Mouse (Mus musculus) thymus, postnatal 14 days (tissue): ENCODE data around the gene Kif22.

Source experiments
- DNase-seq: peaks from one replicate; pipeline ENCODE4 v3.0.0; 2021

Kif22 gene

GRCm38 (mm10) chr7:127030172-127030571, 12.1 kb downstream of the Kif22 start:
- no peak for DNase-seq

- DNase-seq: no peak
These were observed 14.4 kb downstream of the Kif22 start for GRCm38 (mm10) chr7:127027885-127028284.

- DNase-seq: peak; percentile 100
These were observed 15.1 kb downstream of the Kif22 start, which contains the start of gene Maz for GRCm38 (mm10) chr7:127026984-127027726. Maz (minus strand) TSS chr7:127027037.

GRCm38 (mm10) chr7:127026616-127026983, 15.7 kb downstream of the Kif22 start:
- peak; percentile 91 for DNase-seq

GRCm38 (mm10) chr7:127026161-127026600, 16.1 kb downstream of the Kif22 start:
- DNase-seq: peak; percentile 86

- DNase-seq: peak; percentile 71
These were observed 16.6 kb downstream of the Kif22 start for GRCm38 (mm10) chr7:127025556-127026160.

GRCm38 (mm10) chr7:127024755-127025555, 17.3 kb downstream of the Kif22 start:
- DNase-seq: peak; percentile 89

GRCm38 (mm10) chr7:127023896-127024690, 18.2 kb downstream of the Kif22 start:
- peak; percentile 78 for DNase-seq

- DNase-seq: peak; percentile 42
These were observed 19.0 kb downstream of the Kif22 start for GRCm38 (mm10) chr7:127023272-127023691.

GRCm38 (mm10) chr7:127022528-127023271, 19.6 kb downstream of the Kif22 start:
- peak; percentile 58 for DNase-seq

GRCm38 (mm10) chr7:127021563-127022527, 20.4 kb downstream of the Kif22 start:
- DNase-seq: peak; percentile 27

GRCm38 (mm10) chr7:127020901-127021562, 21.2 kb downstream of the Kif22 start, which contains the start of the genes Gm42742 and Prrt2:
Gm42742 (minus strand) TSS chr7:127021097.
Prrt2 (minus strand) TSS chr7:127021211.
- DNase-seq: peak; percentile 80

- DNase-seq: no peak
These were observed 21.8 kb downstream of the Kif22 start for GRCm38 (mm10) chr7:127020491-127020890.

GRCm38 (mm10) chr7:127020031-127020430, 22.2 kb downstream of the Kif22 start:
- no peak for DNase-seq

GRCm38 (mm10) chr7:127019306-127019960, 22.8 kb downstream of the Kif22 start:
- no peak for DNase-seq

- peak; percentile 18 for DNase-seq
These were observed 23.6 kb downstream of the Kif22 start for GRCm38 (mm10) chr7:127018416-127019305.

GRCm38 (mm10) chr7:127017950-127018345, 24.3 kb downstream of the Kif22 start:
- DNase-seq: peak; percentile 30
